Mouse (Mus musculus): ENCODE data around the gene Sun3. TPM values are rescaled to one million over a fixed set of nuclear protein-coding genes. Genes with fewer than 3 reads are reported as not detected.

The Sun3 gene
- total and polyA plus RNA-seq, 2 experiments from 2014 or later = 2.3 TPM; not detected in 1

DNA sequence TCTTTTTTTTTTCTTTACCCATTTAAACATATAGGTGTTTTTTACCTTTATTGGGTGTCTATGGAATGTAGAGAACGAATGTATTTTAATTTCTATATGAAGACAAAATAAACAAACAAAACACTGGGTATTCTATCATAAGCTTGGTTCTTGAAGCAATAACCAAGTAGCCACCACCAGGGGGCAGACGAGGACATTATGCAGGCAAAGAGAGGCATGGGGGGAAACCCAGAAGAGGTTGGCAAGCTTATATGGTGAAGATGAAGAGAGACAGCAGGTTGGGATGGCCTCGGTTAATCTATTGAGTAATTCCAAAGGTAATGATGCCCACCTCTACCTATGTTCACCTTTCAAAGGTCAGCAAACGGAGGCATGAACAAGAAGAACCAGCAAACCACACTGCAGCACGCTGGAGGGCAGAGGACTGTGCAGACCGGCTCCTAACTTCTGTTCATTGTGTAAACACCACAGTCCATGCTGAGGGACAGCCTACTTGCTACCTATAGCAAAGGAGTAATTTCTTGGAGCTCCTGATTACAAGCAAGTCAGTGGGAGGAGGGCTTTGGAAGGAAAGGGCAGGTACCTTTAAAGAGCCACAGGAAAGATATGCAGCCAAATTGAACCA is 65.4 kb downstream of the Sun3 start:
- TF ChIP-seq CTCF (IDR thresholded peaks at IDR 0.05; ENCODE audit: low read depth) (peak; percentile 92), EP300 (IDR thresholded peaks at IDR 0.05; ENCODE audit: low read depth) (no peak)
- ATAC-seq (ENCODE audit: insufficient read depth, low read depth) (0 out of 2 replicates have a peak, but pooled peaks have one; percentile 17), DNase-seq (ENCODE audit: low spot score) (peak; percentile 52)
- no peaks in the 10 kb centered on the region for H3K36me3 ChIP-seq (replicated peaks; ENCODE audit: control insufficient read depth, insufficient read depth, low read length)
- H3K4me1 ChIP-seq (ENCODE audit: control insufficient read depth, insufficient read depth) = 0 out of 2 replicates have a peak, but pooled peaks cover 6% of the 10 kb centered on the region
- H3K27ac ChIP-seq (ENCODE audit: low read depth) = no peak overlapping the region
- H3K9ac ChIP-seq (replicated peaks; ENCODE audit: low read depth, low read length) = no peak overlapping the region
- H3K9me3 ChIP-seq (replicated peaks; ENCODE audit: control insufficient read depth, low read length) = no peaks in the 10 kb centered on the region
- H3K4me3 ChIP-seq (ENCODE audit: low read depth, low read length) = no peak overlapping the region
- H3K4me2 ChIP-seq (ENCODE audit: low read depth, low read length) = no peak overlapping the region
- no peaks in the 10 kb centered on the region for H3K27me3 ChIP-seq (ENCODE audit: control insufficient read depth, insufficient read depth, low read length)
- 39% methylated on average over 6 of the region's 6 CpGs for WGBS

DNA sequence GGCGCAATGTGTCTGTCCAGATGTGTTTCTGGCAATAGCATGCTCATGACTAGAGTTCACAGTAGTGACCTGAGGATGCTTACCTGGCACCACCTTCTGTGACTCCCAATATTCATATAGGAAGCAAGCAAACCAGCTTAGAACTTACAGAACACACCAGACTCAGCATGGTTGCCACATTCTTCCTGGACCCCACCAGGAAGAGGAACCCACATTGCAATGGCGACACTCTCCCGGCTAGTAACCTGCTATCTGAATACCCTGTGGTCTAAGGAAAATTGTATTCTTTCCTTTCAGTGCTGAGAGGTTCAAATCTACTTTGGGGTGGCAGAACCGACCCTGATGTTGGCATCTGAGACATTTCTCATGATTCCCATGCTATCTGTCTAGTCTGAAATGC is 70.6 kb downstream of the Sun3 start:
- no peak overlapping the region for H3K9ac ChIP-seq (replicated peaks; ENCODE audit: low read depth, low read length)
- H3K4me2 ChIP-seq (ENCODE audit: low read depth, low read length) = no peak overlapping the region
- DNase-seq (ENCODE audit: low spot score) = no peak
- TF ChIP-seq CTCF (IDR thresholded peaks at IDR 0.05; ENCODE audit: low read depth) = no peak
- no peak for TF ChIP-seq EP300 (IDR thresholded peaks at IDR 0.05; ENCODE audit: low read depth)
- ATAC-seq (ENCODE audit: insufficient read depth, low read depth) = no peak
- H3K27me3 ChIP-seq (ENCODE audit: control insufficient read depth, insufficient read depth, low read length) = no peaks in the 10 kb centered on the region
- WGBS = 73% methylated on average over 4 of the region's 4 CpGs
- H3K27ac ChIP-seq (ENCODE audit: low read depth) = no peak overlapping the region
- H3K9me3 ChIP-seq (replicated peaks; ENCODE audit: control insufficient read depth, low read length) = no peaks in the 10 kb centered on the region
- H3K4me1 ChIP-seq (ENCODE audit: control insufficient read depth, insufficient read depth) = no peaks in the 10 kb centered on the region
- H3K36me3 ChIP-seq (replicated peaks; ENCODE audit: control insufficient read depth, insufficient read depth, low read length) = no peaks in the 10 kb centered on the region
- no peak overlapping the region for H3K4me3 ChIP-seq (ENCODE audit: low read depth, low read length)

DNA sequence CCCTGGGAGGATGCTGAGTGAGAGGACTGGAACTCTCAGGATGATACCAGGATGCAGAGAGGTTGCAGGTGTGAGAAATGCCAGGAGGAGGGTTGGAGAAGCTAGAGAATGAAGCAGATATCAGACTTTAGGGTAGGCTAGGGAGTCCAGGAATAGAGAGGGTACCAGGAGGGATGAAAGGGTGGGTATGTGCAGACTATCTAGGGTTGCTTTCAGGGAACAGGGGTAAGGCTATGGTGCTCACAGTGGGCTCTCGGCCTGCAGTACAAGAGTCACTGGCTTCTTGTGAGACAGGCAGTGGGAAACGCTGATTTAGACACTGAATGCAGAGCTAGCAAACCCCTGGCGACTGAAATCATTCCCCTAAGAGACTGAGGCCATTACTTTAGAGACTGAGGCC is 75.6 kb downstream of the Sun3 start, which contains the start of gene Pkd1l1:
Gene Pkd1l1, minus strand, starts transcription at position 101 of the 400 bp plus-strand sequence.
- DNase-seq (ENCODE audit: low spot score) (no peak), ATAC-seq (ENCODE audit: insufficient read depth, low read depth) (no peak)
- Histone ChIP-seq H3K9ac (replicated peaks; ENCODE audit: low read depth, low read length) (no peak within 1 kb of the TSS), H3K9me3 (replicated peaks; ENCODE audit: control insufficient read depth, low read length) (no peaks in the 10 kb centered on the region), H3K4me1 (ENCODE audit: control insufficient read depth, insufficient read depth) (no peaks in the 10 kb centered on the region), H3K4me2 (ENCODE audit: low read depth, low read length) (no peak within 1 kb of the TSS), H3K27me3 (ENCODE audit: control insufficient read depth, insufficient read depth, low read length) (no peaks in the 10 kb centered on the region), H3K4me3 (ENCODE audit: low read depth, low read length) (no peak within 1 kb of the TSS), H3K27ac (ENCODE audit: low read depth) (no peak within 1 kb of the TSS), H3K36me3 (replicated peaks; ENCODE audit: control insufficient read depth, insufficient read depth, low read length) (no peaks in the 10 kb centered on the region)
- 76% methylated on average over 3 of the region's 3 CpGs for WGBS
- TF ChIP-seq EP300 (IDR thresholded peaks at IDR 0.05; ENCODE audit: low read depth) = no peak
- TF ChIP-seq CTCF (IDR thresholded peaks at IDR 0.05; ENCODE audit: low read depth) = no peak

DNA sequence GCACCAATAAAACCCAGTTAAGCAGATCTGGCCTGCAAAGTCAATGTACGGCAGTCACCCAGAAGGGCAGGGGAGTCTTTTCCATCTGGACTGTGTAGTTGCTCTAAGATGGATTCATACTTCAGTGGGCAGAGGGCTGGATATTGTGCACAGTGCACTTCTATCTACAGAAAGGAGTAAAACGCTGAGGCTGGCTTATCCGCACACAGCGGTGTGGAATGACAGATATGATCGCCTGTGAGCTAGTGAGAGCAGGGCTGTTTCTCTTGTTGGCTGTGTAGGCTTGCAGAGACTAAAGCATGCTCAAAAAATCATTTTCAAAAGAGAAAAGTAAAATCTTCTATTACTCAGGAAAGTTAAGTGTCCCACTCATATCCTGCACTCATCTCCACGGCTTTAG is 76.7 kb downstream of the Sun3 start:
- Histone ChIP-seq H3K36me3 (replicated peaks; ENCODE audit: control insufficient read depth, insufficient read depth, low read length) (no peaks in the 10 kb centered on the region), H3K9me3 (replicated peaks; ENCODE audit: control insufficient read depth, low read length) (no peaks in the 10 kb centered on the region), H3K27ac (ENCODE audit: low read depth) (no peak overlapping the region), H3K9ac (replicated peaks; ENCODE audit: low read depth, low read length) (no peak overlapping the region), H3K4me3 (ENCODE audit: low read depth, low read length) (no peak overlapping the region), H3K27me3 (ENCODE audit: control insufficient read depth, insufficient read depth, low read length) (no peaks in the 10 kb centered on the region), H3K4me2 (ENCODE audit: low read depth, low read length) (no peak overlapping the region), H3K4me1 (ENCODE audit: control insufficient read depth, insufficient read depth) (no peaks in the 10 kb centered on the region)
- 47% methylated on average over 6 of the region's 6 CpGs for WGBS
- no peak for TF ChIP-seq CTCF (IDR thresholded peaks at IDR 0.05; ENCODE audit: low read depth)
- no peak for TF ChIP-seq EP300 (IDR thresholded peaks at IDR 0.05; ENCODE audit: low read depth)
- ATAC-seq (ENCODE audit: insufficient read depth, low read depth) (no peak), DNase-seq (ENCODE audit: low spot score) (no peak)

DNA sequence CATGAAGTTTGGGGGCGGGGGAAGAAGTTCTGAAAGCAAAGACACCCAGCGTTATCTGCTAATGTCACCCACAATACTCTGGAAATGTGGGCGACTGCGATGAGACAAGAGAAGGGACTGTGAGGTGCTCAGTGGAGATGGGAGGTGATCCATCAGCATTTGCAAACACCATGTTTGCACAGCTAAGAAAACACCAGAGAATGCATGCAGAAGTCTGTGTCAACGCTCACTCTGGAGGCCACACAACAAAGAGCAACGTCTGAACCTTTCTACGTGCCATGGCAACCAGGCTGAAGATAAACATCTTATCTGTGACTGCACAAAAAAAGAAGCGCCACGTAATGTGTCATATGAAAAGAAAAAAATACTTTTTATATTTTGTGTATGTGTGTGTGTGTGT is 78.3 kb downstream of the Sun3 start:
- Histone ChIP-seq H3K4me3 (ENCODE audit: low read depth, low read length) (no peak overlapping the region), H3K9me3 (replicated peaks; ENCODE audit: control insufficient read depth, low read length) (no peaks in the 10 kb centered on the region), H3K9ac (replicated peaks; ENCODE audit: low read depth, low read length) (no peak overlapping the region), H3K4me1 (ENCODE audit: control insufficient read depth, insufficient read depth) (no peaks in the 10 kb centered on the region), H3K4me2 (ENCODE audit: low read depth, low read length) (no peak overlapping the region), H3K36me3 (replicated peaks; ENCODE audit: control insufficient read depth, insufficient read depth, low read length) (no peaks in the 10 kb centered on the region), H3K27ac (ENCODE audit: low read depth) (no peak overlapping the region), H3K27me3 (ENCODE audit: control insufficient read depth, insufficient read depth, low read length) (no peaks in the 10 kb centered on the region)
- ATAC-seq (ENCODE audit: insufficient read depth, low read depth) (no peak), DNase-seq (ENCODE audit: low spot score) (no peak)
- no peak for TF ChIP-seq EP300 (IDR thresholded peaks at IDR 0.05; ENCODE audit: low read depth)
- no peak for TF ChIP-seq CTCF (IDR thresholded peaks at IDR 0.05; ENCODE audit: low read depth)
- WGBS = 68% methylated on average over 9 of the region's 9 CpGs

DNA sequence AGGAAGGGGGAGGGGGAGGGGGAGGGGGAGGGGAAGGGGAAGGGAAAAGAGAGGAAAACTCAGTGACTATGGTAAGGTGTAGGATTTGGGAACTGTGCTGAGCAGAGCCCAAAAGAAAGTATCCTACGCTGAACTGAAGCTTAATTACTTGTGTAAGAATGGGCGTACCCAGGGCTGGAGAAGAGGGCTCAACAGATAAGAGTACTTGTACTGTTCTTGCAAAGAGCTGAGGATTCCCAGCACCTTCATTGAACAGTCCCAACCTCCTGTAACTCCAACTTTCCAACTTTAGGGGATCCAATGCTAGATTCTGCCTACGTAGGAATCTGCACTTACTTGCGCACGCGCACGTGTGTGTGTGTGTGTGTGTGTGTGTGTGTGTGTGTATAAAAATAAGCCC is 80.7 kb downstream of the Sun3 start:
- Histone ChIP-seq H3K27me3 (ENCODE audit: control insufficient read depth, insufficient read depth, low read length) (no peaks in the 10 kb centered on the region), H3K4me1 (ENCODE audit: control insufficient read depth, insufficient read depth) (no peaks in the 10 kb centered on the region), H3K27ac (ENCODE audit: low read depth) (no peak overlapping the region), H3K9me3 (replicated peaks; ENCODE audit: control insufficient read depth, low read length) (no peaks in the 10 kb centered on the region), H3K4me2 (ENCODE audit: low read depth, low read length) (no peak overlapping the region), H3K4me3 (ENCODE audit: low read depth, low read length) (no peak overlapping the region), H3K9ac (replicated peaks; ENCODE audit: low read depth, low read length) (no peak overlapping the region), H3K36me3 (replicated peaks; ENCODE audit: control insufficient read depth, insufficient read depth, low read length) (no peaks in the 10 kb centered on the region)
- ATAC-seq (ENCODE audit: insufficient read depth, low read depth) = no peak
- 92% methylated on average over 7 of the region's 7 CpGs for WGBS
- no peak for DNase-seq (ENCODE audit: low spot score)
- no peak for TF ChIP-seq EP300 (IDR thresholded peaks at IDR 0.05; ENCODE audit: low read depth)
- no peak for TF ChIP-seq CTCF (IDR thresholded peaks at IDR 0.05; ENCODE audit: low read depth)

Other genes starting within 250 kb of the Sun3 start
- not detected in 2 replicates for gene Pkd1l1, start 75.7 kb downstream of the Sun3 start, total RNA-seq (2014; rRNA removed; ENCODE audit: low replicate concordance)
- 0.01 TPM in 1 of 2 replicates, not detected in the other for gene Pkd1l1, start 75.7 kb downstream of the Sun3 start, polyA plus RNA-seq (2015; fragmentation: Nextera tagmentation; extraction: Ambion mirVana)
- gene Hus1, start 37.8 kb downstream of the Sun3 start, total RNA-seq (2014; rRNA removed; ENCODE audit: low replicate concordance) = 13.7 and 14.4 TPM in 2 replicates
- 8.1 and 8.4 TPM in 2 replicates for gene Hus1, start 37.8 kb downstream of the Sun3 start, polyA plus RNA-seq (2015; fragmentation: Nextera tagmentation; extraction: Ambion mirVana)
- gene Gm11992, start 397 bp downstream of the Sun3 start, total RNA-seq (2014; rRNA removed; ENCODE audit: low replicate concordance) = 11.3 and 12.3 TPM in 2 replicates
- gene Gm11992, start 397 bp downstream of the Sun3 start, polyA plus RNA-seq (2015; fragmentation: Nextera tagmentation; extraction: Ambion mirVana) = 6.5 and 7.7 TPM in 2 replicates
- gene Upp1, start 69.1 kb upstream of the Sun3 start, total RNA-seq (2014; rRNA removed; ENCODE audit: low replicate concordance) = 63.2 and 81.4 TPM in 2 replicates
- gene Upp1, start 69.1 kb upstream of the Sun3 start, polyA plus RNA-seq (2015; fragmentation: Nextera tagmentation; extraction: Ambion mirVana) = 65.0 and 73.4 TPM in 2 replicates
- under 0.01 and 0.04 TPM in 2 replicates for gene Abca13, start 143.0 kb upstream of the Sun3 start, total RNA-seq (2014; rRNA removed; ENCODE audit: low replicate concordance)
- under 0.01 TPM in 2 replicates for gene Abca13, start 143.0 kb upstream of the Sun3 start, polyA plus RNA-seq (2015; fragmentation: Nextera tagmentation; extraction: Ambion mirVana)